Mouse (Mus musculus) erythroid progenitor cell, adult 5-6 weeks (primary cell): ENCODE data around the gene Gpr135. TPM values are rescaled to one million over a fixed set of nuclear protein-coding genes. Genes with fewer than 3 reads are reported as not detected.

Experiments used
- ATAC-seq: replicated peaks from 2 replicates; pipeline ENCODE4 v1.8.0; 2016; ENCODE audit warnings: moderate number of reproducible peaks, mild to moderate bottlenecking, moderate TSS enrichment, inconsistent platforms; ENCODE audit not compliant: poor library complexity, low FRiP score, severe bottlenecking
- total RNA-seq, 2 experiments: library from RNA; stranded (forward) in 1 of 2; stranded (reverse) in 1 of 2; fragments of 150-400 nt in 1 of 2; fragments of 186-747, 209-891 nt in 1 of 2; gene quantifications; 2 replicates each; pipeline versions ENCODE4 v1.2.3 to v1.2.4; 2015 to 2017; ENCODE audit warnings: low replicate concordance in 2 of 2

Gene Gpr135
- total RNA-seq (2015; ENCODE audit: low replicate concordance) (not detected in 2 replicates), total RNA-seq (2017; ENCODE audit: low replicate concordance) (not detected in 2 replicates)

GRCm38 (mm10) chr12:72070327-72071269 lies at the start of gene Gpr135:
Gene Gpr135 (minus strand): TSS chr12:72071125.
- no peak for ATAC-seq

- ATAC-seq, result no peak
Measured at GRCm38 (mm10) chr12:72115686-72116345, 44.9 kb upstream of the Gpr135 start.

- ATAC-seq, result no peak
Measured at GRCm38 (mm10) chr12:72115126-72115525, 44.2 kb upstream of the Gpr135 start.

GRCm38 (mm10) chr12:72104525-72105281 lies 33.8 kb upstream of the Gpr135 start:
- ATAC-seq, result no peak

- ATAC-seq, result no peak
Measured at GRCm38 (mm10) chr12:72104027-72104426, 33.1 kb upstream of the Gpr135 start.

GRCm38 (mm10) chr12:72102776-72103175 lies 31.9 kb upstream of the Gpr135 start:
- no peak for ATAC-seq

- ATAC-seq, result no peak
Measured at GRCm38 (mm10) chr12:72096966-72097365, 26.0 kb upstream of the Gpr135 start.

- ATAC-seq, result no peak
Measured at GRCm38 (mm10) chr12:72089802-72090201, 18.9 kb upstream of the Gpr135 start.

- ATAC-seq, result peak; percentile 46
Measured at GRCm38 (mm10) chr12:72086166-72086825, 15.4 kb upstream of the Gpr135 start.

GRCm38 (mm10) chr12:72085329-72086165 lies 14.6 kb upstream of the Gpr135 start, which contains the start of the genes L3hypdh and Jkamp:
Gene L3hypdh (minus strand): TSS chr12:72085439.
Gene Jkamp (plus strand): TSS chr12:72085589.
- peak; percentile 89 for ATAC-seq

GRCm38 (mm10) chr12:72085024-72085328 lies 14.1 kb upstream of the Gpr135 start:
- peak; percentile 25 for ATAC-seq

GRCm38 (mm10) chr12:72084261-72085023 lies 13.5 kb upstream of the Gpr135 start:
- no peak for ATAC-seq

GRCm38 (mm10) chr12:72083265-72083664 lies 12.3 kb upstream of the Gpr135 start:
- ATAC-seq, result no peak

- ATAC-seq, result no peak
Measured at GRCm38 (mm10) chr12:72082370-72082769, 11.4 kb upstream of the Gpr135 start.

GRCm38 (mm10) chr12:72081961-72082360 lies 11.0 kb upstream of the Gpr135 start:
- ATAC-seq, result no peak

GRCm38 (mm10) chr12:72078248-72078647 lies 7.3 kb upstream of the Gpr135 start:
- ATAC-seq, result no peak

- no peak for ATAC-seq
Measured at GRCm38 (mm10) chr12:72069626-72070326, 1.1 kb downstream of the Gpr135 start.
